Mouse (Mus musculus) fat pad, adult 2 months (tissue): ENCODE data around the gene Gtpbp10.
A peak's percentile ranks its signal among the peaks of the same experiment; 100 is the strongest.

Experiments used
- DNase-seq: peaks from one replicate; pipeline ENCODE4 v3.0.0-alpha.2; 2011; ENCODE audit warnings: low read depth, low spot score; ENCODE audit errors: extremely low read depth

Gtpbp10 gene

DNA sequence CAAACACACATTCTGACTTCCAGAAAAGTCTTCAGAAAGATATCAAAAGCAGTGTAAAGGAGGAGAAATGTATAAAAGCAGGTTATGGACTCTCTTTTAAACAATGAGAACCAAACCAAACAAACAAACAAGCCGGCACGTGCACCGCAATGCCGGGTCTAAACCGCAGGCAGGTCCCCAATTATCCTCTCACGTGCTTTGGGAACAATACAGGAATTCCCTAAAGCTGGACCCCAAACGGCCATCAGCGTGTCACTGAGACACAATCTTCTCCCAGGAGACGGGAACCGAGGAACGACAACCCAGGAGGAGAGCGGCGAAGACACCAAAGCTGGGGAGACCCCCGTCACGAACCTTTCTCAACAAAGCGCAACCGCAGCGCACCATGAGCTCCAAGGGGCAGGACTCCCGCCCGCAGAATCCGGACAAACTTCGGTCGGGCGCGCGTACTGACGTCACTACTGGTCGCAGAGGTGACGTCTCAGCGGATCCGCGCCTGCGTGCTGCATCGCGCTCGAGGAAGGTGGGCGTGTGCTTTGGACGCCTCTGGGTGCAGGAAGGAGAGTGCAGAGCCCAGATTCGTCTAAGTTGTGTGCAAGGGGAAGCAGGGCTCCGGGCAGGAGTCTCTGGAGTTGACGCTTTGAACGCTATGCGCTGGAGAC lies at the start of gene Gtpbp10:
TSS of gene Gtpbp10 (minus strand) at position 460 of the 662 bp plus-strand sequence.
- peak; percentile 18 for DNase-seq

DNA sequence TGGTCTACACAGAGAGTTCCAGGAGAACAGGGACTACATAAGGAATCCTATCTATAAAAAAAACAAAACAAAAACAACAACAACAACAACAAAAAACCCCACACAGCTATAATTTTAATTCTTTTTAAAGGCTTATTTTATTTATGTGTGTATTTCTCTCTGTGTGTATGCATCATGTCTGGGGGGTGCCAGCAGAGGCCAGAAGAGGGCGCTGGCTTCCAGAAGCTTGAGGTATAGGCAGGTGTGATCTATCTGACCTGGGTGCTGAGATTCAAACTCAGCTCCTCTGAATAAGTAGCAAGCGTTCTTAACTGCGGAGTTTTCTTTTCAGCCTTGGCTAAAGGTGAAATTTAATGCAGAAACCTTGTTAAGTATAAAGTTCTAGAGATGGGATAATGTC lies 28.3 kb upstream of the Gtpbp10 start:
- no peak for DNase-seq

DNA sequence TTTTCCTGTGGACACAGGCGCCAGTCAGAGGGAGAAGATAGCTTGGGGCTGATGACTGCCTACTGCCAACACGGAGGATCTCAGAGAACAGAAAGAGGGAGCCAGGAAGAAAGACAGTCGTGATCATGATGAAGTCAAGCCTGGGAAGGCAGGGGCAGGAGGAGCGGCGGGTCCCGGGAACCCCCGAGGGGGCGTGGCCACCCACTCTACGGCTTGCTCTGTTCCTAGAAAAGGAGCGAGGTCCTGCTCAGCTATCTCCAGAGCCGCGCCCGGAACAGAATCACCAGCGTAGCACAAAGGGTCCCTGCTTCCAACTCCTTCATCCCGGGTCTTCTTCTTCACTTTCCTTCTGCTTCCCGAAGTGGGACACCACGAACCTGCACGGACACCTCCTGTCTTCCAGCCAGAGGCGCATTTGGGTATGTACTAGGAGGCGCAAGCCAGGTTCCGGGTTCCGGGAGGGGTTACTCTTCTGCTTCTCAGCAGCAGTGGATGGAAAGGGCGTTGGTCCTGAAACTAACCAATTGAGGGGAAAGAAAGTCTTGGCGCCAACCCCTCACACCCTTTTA lies 14.5 kb upstream of the Gtpbp10 start, which contains the start of gene Gm8773:
TSS of gene Gm8773 (plus strand) at position 51 of the 569 bp plus-strand sequence.
- no peak for DNase-seq

DNA sequence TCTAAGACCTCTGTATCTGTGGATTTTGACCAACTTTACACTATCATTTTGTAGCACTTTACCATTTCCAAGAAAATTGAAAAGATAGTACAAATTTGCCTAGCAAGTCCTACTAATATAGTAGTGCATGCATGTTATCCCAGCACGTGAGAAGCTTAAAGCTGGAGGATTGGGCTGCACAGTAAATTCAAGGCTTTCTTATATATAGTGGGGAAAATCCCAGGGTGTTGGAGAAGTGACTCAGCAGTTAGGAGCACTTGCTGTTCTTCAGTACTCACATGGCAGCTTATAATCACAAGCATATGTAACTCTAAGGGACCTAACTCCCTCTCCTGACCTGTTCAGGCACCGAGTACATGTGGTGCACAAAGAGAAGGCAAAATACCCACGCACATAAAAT lies 3.1 kb upstream of the Gtpbp10 start:
- DNase-seq = no peak

DNA sequence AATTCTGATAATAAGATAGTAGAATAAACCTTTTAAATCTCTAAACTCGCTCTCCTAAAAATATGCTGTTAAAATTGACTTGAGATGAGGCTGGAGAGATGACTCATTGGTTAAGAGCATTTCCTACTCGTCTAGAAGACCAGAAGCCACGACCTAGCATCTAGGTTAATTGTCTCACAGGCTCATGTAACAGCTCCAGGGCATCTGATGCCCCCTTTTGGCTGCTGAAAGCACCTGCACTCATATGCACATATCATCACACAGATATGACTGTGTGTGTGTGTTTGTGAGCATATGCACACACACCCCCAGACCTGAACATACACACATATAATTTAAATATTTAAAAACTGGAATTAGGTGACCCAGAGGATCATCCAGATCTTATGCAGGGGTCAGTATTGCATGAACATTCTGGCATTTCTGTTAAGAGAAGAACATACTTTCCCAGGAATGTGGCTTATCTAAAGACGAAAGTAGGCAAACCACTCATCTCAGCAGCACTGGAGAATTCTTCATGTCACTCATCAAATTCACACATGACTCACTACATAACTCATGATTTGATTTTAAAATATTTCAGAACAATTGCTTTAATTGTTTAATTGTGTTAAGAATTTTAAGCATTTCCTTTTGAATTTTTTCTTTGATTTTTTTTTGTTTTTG lies 1.8 kb upstream of the Gtpbp10 start:
- no peak for DNase-seq

DNA sequence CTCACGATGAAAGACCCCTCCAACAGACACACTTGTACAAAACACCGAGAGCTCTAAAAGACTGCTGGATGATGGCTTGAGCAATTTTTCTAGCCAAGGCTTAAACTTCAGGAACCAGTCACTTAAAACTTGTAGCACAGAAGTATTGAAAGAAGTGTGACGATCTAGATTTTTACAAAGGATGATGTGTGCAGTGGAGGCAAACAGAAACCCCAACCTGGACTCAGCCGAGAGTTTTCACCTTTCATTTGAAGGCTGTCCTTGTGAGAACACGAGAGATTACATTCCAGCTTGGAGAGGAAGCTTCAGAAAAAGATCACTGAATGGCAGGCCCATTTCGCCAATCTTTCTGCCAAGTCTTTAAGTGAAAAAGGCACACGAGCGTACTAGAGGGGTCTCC lies 460 bp upstream of the Gtpbp10 start:
- DNase-seq = no peak

- DNase-seq = no peak
Observed at GRCm38 (mm10) chr5:5551110-5551509, 8.2 kb downstream of the Gtpbp10 start.

- DNase-seq = no peak
Observed at GRCm38 (mm10) chr5:5540385-5540784, 19.0 kb downstream of the Gtpbp10 start.

DNA sequence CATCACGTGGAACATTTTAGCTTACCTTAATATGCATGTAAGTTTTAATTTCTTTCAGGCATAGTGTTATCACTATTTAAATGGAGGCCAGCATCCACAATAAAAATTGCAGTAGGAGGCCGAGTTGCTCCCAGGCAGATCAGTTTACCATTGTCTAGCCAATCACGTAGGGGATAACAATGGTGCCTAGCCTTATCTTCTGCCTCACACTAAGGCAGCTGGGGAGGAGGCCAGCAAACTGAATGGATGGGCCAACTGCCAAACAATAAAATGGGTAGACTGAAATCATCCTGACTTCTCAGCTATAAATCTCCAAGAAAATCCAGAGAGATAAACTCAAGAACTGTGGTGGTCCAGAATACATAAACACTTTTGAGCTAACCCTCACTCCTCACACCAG lies 19.6 kb downstream of the Gtpbp10 start:
- no peak for DNase-seq

DNA sequence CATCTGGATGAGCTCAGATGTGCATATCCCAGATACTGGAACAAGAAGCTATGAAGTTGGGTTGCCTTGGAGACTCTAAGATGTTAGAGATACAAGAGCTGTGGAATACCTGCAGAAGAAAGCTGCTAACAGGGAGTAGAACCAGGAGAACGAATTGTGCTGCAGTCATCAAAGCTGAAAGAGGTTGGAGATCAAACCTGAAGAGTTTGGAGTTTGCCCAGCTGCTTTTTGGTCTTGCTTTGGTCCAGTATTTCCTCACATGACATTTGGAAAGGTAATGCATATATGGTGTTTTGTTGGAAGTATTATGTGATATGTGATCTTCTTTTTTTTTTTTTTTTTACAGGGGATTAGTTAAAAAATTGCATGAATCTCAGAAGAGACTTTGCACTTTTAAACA lies 23.2 kb downstream of the Gtpbp10 start:
- DNase-seq = no peak

DNA sequence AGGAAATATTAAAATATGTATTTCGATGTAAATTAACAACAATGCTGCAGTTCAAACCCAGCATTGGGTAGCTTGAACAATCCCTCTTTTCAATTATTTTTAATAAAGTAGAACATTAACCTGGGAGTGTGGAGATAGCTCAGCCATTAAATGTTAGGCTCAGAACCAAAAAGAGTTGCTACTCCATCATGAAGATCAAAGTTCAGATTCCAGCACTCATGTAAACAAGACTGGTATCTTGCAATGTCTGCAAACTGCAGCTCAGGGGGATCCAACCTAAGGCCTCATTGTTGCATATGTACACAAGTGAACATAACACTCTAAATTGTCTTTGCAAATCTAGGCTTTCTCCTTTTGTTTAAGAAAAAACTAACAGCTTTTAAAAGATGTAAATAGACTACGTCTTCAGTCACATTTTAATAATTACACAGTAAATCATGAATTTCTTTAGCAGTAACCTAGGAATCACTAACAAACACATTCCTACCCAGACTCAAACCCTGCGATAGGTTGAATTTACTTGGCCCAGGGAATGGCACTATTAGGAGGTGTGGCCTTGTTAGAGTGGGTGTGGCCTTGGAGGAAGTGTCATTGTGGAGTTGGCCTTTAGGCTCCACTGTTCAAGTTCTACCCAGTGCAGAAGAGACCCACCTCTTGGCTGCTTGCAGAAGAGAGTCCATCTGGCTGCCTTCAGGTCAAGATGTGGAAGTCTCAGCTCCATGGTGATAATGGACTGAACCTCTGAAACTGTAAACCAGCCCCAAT lies 25.5 kb downstream of the Gtpbp10 start:
- no peak for DNase-seq

- no peak for DNase-seq
Observed at GRCm38 (mm10) chr5:5515411-5515810, 43.9 kb downstream of the Gtpbp10 start.

- DNase-seq = peak; percentile 68
Observed at GRCm38 (mm10) chr5:5514196-5515076, 44.9 kb downstream of the Gtpbp10 start, which contains the start of gene Cldn12. Cldn12 (minus strand) TSS chr5:5514958.

DNA sequence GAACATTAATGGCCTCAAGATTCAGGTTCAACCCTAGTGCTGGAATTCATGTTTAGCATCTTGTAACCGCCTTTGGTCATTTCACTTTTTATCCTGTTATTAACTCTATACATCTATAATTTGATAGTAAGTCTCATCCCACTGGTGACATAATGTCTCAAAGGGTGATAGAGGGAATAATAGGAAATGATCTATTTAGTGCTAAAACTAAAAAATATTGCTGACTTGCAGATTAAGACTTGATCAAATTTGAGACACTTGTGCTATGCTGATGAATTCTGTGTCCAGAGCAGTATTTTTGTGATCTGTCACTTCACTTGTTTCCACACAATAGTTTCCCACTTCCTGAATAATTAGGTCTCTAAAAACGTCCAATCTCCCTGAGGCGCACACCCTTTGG lies 47.9 kb downstream of the Gtpbp10 start:
- no peak for DNase-seq

- DNase-seq = no peak
Observed at GRCm38 (mm10) chr5:5510989-5511388, 48.3 kb downstream of the Gtpbp10 start.

- DNase-seq = no peak
Observed at GRCm38 (mm10) chr5:5510304-5510887, 48.9 kb downstream of the Gtpbp10 start.

DNA sequence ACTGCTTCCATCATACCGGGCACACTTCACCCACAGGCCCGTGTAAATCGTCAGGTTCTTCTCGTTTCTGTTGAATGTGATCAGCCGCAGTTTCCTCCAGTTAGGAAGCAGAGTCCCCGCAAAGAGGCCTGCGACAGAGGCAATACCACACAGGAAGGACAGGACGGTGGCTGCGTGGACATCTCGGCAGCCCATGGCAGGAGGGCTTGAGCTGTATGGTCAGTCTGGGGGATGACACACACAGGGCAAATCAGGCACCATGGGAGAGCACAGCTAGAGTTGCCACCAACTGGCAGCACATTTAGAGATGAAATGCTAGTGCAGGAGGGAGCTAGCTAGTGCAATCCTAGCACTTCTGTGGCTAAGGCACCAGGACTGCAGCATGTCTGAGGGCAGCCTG lies 51.1 kb downstream of the Gtpbp10 start:
- no peak for DNase-seq

DNA sequence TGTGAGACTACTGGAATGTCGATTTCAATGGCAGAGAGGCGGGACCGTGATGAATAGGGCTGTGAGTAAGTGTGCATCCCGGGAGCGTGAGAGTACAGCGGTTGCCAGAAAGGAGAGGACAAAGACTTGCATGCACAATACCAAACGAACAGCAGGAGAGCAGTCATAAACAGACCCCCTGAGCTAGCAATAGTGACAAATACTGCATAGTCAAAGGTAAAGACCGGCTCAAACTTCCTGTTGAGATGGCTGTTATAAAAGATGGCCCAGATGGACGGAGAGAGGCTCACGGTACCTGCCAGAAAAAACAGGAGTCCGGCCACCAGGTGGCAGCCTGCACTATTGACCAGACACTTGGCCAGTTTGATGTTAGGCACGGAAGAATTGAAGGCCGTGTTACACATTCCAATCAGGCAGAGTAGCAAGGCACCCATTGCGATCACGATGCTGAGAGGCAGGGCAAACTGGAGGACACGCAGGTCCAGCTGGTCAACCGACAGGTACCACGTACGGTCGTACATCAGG lies 51.6 kb downstream of the Gtpbp10 start:
- DNase-seq = no peak

DNA sequence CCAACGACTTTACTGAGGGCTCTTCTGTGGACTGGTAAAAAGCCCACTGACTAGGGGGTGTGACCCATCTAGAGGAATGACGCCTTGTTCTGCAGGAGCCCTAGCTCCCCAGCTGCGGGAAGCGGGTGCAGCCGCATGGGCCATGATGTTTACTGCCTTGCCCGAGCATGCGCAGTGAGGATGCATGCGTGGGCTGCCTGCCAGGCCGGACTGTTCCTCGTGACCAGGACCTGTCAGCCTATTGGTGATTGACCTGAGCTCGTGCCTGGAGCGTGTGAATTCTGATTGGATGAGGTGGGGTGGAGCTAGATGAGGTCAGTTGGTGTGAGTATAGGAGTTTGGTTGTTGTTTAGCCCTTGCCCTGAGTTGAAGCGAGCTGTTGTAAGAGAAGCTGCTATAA lies 54.9 kb downstream of the Gtpbp10 start:
- DNase-seq = no peak

DNA sequence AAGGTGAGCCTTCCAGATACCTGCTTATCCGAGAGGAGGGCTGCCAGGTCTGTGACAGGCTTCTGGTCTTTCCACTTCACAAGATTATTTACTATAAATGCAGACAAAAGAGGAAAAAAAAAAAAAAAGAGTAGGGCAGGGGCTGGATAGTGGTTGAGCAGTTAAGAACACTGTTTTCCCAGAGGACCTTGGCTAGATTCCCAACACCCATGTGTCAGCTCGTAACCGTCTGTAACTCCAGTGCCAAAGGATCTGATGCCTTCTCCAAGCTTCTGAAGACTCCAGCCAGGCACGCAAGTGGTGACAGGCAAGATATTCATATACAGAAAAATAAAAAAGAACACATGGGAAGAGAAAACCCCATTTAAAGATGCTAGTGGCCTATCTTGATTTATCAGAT lies 56.0 kb downstream of the Gtpbp10 start:
- peak; percentile 70 for DNase-seq
